Mouse (Mus musculus): ENCODE measurements around the gene Tm7sf3. TPM values are rescaled to one million over a fixed set of nuclear protein-coding genes. Genes with fewer than 3 reads are reported as not detected.

Tm7sf3 gene
- polyA plus RNA-seq, 1 experiment, result 6.5 TPM

DNA sequence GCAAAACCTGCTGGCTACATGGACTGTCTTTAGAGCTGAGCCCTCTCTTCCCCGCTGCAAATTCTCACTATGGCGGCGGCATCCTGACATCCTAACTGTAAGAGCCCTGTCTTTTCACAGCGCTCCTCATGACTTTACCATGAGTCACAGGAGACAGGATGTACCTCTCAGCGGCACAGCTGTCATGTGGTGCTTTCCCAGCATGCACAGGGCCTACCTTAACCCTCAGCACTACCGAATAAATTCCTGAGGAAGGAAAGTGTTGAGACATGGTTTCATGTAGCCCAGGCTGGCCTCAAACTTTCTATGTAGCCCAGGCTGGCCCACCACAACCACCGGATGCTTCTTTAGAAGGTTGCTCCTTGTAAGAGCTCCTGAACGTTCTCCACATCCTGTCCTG is 26.7 kb downstream of the Tm7sf3 start:
- H3K4me3 ChIP-seq (ENCODE audit: control insufficient read depth, low read depth, low read length), result no peak overlapping the region
- no peak overlapping the region for H3K27ac ChIP-seq (ENCODE audit: control insufficient read depth, insufficient read depth, low read depth, low read length)
- H3K36me3 ChIP-seq (ENCODE audit: control insufficient read depth, insufficient read depth, low read length), result no peaks in the 10 kb centered on the region
- TF ChIP-seq CTCF (IDR thresholded peaks at IDR 0.05; ENCODE audit: control insufficient read depth, insufficient read depth, insufficient replicate concordance, low read depth, low read length) (no peak), POLR2A (IDR thresholded peaks at IDR 0.05; ENCODE audit: control insufficient read depth, low read depth, low read length) (no peak)
- no peaks in the 10 kb centered on the region for H3K4me1 ChIP-seq (ENCODE audit: control insufficient read depth, insufficient read depth, low read length)
- H3K27me3 ChIP-seq (ENCODE audit: control insufficient read depth, insufficient read depth, low read length), result no peaks in the 10 kb centered on the region

DNA sequence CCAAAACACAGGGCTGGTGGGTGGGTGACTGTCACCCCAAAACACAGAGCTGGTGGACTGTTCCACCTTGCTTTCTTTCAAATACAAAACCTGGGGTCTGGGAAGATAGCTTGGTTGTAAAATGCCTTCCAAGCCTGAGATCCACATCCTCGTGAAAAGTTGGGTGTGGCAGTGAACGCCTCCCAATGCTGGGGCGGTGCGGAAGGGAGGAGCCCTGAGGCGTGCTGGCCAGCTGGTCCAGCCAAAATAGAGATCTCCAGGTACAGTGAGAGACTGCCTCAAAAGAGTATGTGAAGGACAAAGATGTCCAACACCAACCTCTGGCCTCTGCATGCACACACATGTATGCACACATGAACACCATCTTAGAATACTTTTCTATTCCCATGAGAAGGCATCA is 28.1 kb downstream of the Tm7sf3 start:
- TF ChIP-seq CTCF (IDR thresholded peaks at IDR 0.05; ENCODE audit: control insufficient read depth, insufficient read depth, insufficient replicate concordance, low read depth, low read length), result no peak
- TF ChIP-seq POLR2A (IDR thresholded peaks at IDR 0.05; ENCODE audit: control insufficient read depth, low read depth, low read length), result no peak
- Histone ChIP-seq H3K27me3 (ENCODE audit: control insufficient read depth, insufficient read depth, low read length) (no peaks in the 10 kb centered on the region), H3K4me3 (ENCODE audit: control insufficient read depth, low read depth, low read length) (no peak overlapping the region), H3K36me3 (ENCODE audit: control insufficient read depth, insufficient read depth, low read length) (no peaks in the 10 kb centered on the region), H3K4me1 (ENCODE audit: control insufficient read depth, insufficient read depth, low read length) (peaks cover 3% of the 10 kb centered on the region), H3K27ac (ENCODE audit: control insufficient read depth, insufficient read depth, low read depth, low read length) (no peak overlapping the region)

DNA sequence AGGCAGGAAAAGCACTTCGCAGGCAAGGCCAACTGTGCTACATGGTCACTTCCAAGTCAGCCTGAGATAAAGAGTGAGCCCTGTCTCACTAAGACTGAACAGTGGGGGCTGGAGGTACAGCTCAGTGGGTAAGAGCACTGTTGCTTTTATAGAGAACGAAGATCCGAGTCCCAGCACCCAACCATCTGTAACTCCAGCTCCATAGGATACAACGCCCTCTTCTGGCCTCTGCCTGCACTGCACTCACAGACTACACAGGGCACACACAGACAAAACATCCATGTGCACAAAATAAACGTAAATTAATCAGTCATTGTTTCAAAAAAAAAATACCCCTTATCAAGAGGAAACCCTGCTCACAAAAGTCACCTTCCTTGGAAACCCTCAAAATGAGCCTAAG is 28.7 kb downstream of the Tm7sf3 start:
- TF ChIP-seq CTCF (IDR thresholded peaks at IDR 0.05; ENCODE audit: control insufficient read depth, insufficient read depth, insufficient replicate concordance, low read depth, low read length) (peak; percentile 25; the same call in 1 of the 2 replicates), POLR2A (IDR thresholded peaks at IDR 0.05; ENCODE audit: control insufficient read depth, low read depth, low read length) (no peak)
- no peaks in the 10 kb centered on the region for H3K36me3 ChIP-seq (ENCODE audit: control insufficient read depth, insufficient read depth, low read length)
- no peaks in the 10 kb centered on the region for H3K27me3 ChIP-seq (ENCODE audit: control insufficient read depth, insufficient read depth, low read length)
- H3K27ac ChIP-seq (ENCODE audit: control insufficient read depth, insufficient read depth, low read depth, low read length), result no peak overlapping the region
- H3K4me3 ChIP-seq (ENCODE audit: control insufficient read depth, low read depth, low read length), result no peak overlapping the region
- peaks cover 4% of the 10 kb centered on the region for H3K4me1 ChIP-seq (ENCODE audit: control insufficient read depth, insufficient read depth, low read length)

- TF ChIP-seq CTCF (IDR thresholded peaks at IDR 0.05; ENCODE audit: control insufficient read depth, insufficient read depth, insufficient replicate concordance, low read depth, low read length), result no peak
- TF ChIP-seq POLR2A (IDR thresholded peaks at IDR 0.05; ENCODE audit: control insufficient read depth, low read depth, low read length), result no peak
- Histone ChIP-seq H3K36me3 (ENCODE audit: control insufficient read depth, insufficient read depth, low read length) (no peaks in the 10 kb centered on the region), H3K27ac (ENCODE audit: control insufficient read depth, insufficient read depth, low read depth, low read length) (no peak overlapping the region)
Measured at GRCm38 (mm10) chr6:146612736-146613135, 29.9 kb downstream of the Tm7sf3 start.

DNA sequence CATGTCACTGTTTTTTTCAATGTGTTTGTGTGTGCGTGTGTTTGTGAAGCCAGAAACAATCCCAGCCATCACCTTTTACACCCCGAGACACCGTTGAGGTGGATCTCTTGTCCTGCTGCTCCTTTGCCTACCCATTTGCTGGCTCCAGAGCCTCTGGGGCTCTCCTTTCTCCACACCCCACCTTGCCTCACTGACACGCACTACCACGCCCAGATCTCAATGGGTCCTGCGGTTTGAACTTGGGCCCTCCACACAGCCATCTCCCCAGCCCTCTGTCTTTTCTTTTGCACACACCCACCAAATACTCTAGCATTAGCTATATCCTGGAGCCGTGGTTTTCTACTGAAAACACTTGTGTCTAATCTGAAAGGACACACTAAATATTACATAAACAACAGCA is 30.7 kb downstream of the Tm7sf3 start:
- no peaks in the 10 kb centered on the region for H3K36me3 ChIP-seq (ENCODE audit: control insufficient read depth, insufficient read depth, low read length)
- peaks cover 4% of the 10 kb centered on the region for H3K4me1 ChIP-seq (ENCODE audit: control insufficient read depth, insufficient read depth, low read length)
- no peak overlapping the region for H3K4me3 ChIP-seq (ENCODE audit: control insufficient read depth, low read depth, low read length)
- H3K27ac ChIP-seq (ENCODE audit: control insufficient read depth, insufficient read depth, low read depth, low read length), result no peak overlapping the region
- H3K27me3 ChIP-seq (ENCODE audit: control insufficient read depth, insufficient read depth, low read length), result no peaks in the 10 kb centered on the region
- TF ChIP-seq POLR2A (IDR thresholded peaks at IDR 0.05; ENCODE audit: control insufficient read depth, low read depth, low read length) (no peak), CTCF (IDR thresholded peaks at IDR 0.05; ENCODE audit: control insufficient read depth, insufficient read depth, insufficient replicate concordance, low read depth, low read length) (no peak)

More at GRCm38 (mm10) chr6:146612736-146613135, 29.9 kb downstream of the Tm7sf3 start:
- Histone ChIP-seq H3K4me1 (ENCODE audit: control insufficient read depth, insufficient read depth, low read length) (peaks cover 4% of the 10 kb centered on the region), H3K4me3 (ENCODE audit: control insufficient read depth, low read depth, low read length) (no peak overlapping the region), H3K27me3 (ENCODE audit: control insufficient read depth, insufficient read depth, low read length) (no peaks in the 10 kb centered on the region)

GRCm38 (mm10) chr6:146611385-146611784 is 31.2 kb downstream of the Tm7sf3 start:
- TF ChIP-seq POLR2A (IDR thresholded peaks at IDR 0.05; ENCODE audit: control insufficient read depth, low read depth, low read length) (no peak), CTCF (IDR thresholded peaks at IDR 0.05; ENCODE audit: control insufficient read depth, insufficient read depth, insufficient replicate concordance, low read depth, low read length) (no peak)
- no peaks in the 10 kb centered on the region for H3K27me3 ChIP-seq (ENCODE audit: control insufficient read depth, insufficient read depth, low read length)
- H3K4me1 ChIP-seq (ENCODE audit: control insufficient read depth, insufficient read depth, low read length), result peaks cover 4% of the 10 kb centered on the region
- H3K27ac ChIP-seq (ENCODE audit: control insufficient read depth, insufficient read depth, low read depth, low read length), result no peak overlapping the region
- H3K4me3 ChIP-seq (ENCODE audit: control insufficient read depth, low read depth, low read length), result no peak overlapping the region
- H3K36me3 ChIP-seq (ENCODE audit: control insufficient read depth, insufficient read depth, low read length), result no peaks in the 10 kb centered on the region

GRCm38 (mm10) chr6:146603651-146604050 is 39.0 kb downstream of the Tm7sf3 start:
- TF ChIP-seq CTCF (IDR thresholded peaks at IDR 0.05; ENCODE audit: control insufficient read depth, insufficient read depth, insufficient replicate concordance, low read depth, low read length) (no peak), POLR2A (IDR thresholded peaks at IDR 0.05; ENCODE audit: control insufficient read depth, low read depth, low read length) (no peak)
- H3K4me3 ChIP-seq (ENCODE audit: control insufficient read depth, low read depth, low read length), result no peak overlapping the region
- H3K36me3 ChIP-seq (ENCODE audit: control insufficient read depth, insufficient read depth, low read length), result peaks cover 1% of the 10 kb centered on the region
- no peaks in the 10 kb centered on the region for H3K4me1 ChIP-seq (ENCODE audit: control insufficient read depth, insufficient read depth, low read length)
- H3K27me3 ChIP-seq (ENCODE audit: control insufficient read depth, insufficient read depth, low read length), result no peaks in the 10 kb centered on the region
- H3K27ac ChIP-seq (ENCODE audit: control insufficient read depth, insufficient read depth, low read depth, low read length), result no peak overlapping the region

DNA sequence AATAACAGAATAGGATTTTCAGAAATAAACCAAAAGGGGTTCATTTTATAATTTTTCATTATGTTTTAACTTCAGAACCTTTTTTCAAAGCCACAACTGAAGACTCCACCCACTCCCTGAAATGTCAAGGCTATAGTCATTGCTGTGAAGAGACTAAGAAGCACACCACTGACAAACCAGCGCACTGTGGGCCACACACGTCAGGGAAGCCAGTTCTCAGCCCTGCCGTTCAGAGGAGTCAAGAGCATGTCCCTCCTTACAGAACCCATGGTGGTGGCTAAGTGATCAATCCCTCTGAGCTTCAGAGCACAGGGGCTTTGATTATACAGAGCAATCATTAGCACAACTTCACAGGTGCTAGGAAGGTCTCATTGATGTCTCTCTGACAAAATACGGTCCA is 40.0 kb downstream of the Tm7sf3 start:
- Histone ChIP-seq H3K4me3 (ENCODE audit: control insufficient read depth, low read depth, low read length) (no peak overlapping the region), H3K27me3 (ENCODE audit: control insufficient read depth, insufficient read depth, low read length) (no peaks in the 10 kb centered on the region), H3K4me1 (ENCODE audit: control insufficient read depth, insufficient read depth, low read length) (no peaks in the 10 kb centered on the region), H3K36me3 (ENCODE audit: control insufficient read depth, insufficient read depth, low read length) (peaks cover 1% of the 10 kb centered on the region), H3K27ac (ENCODE audit: control insufficient read depth, insufficient read depth, low read depth, low read length) (no peak overlapping the region)
- TF ChIP-seq POLR2A (IDR thresholded peaks at IDR 0.05; ENCODE audit: control insufficient read depth, low read depth, low read length), result no peak
- TF ChIP-seq CTCF (IDR thresholded peaks at IDR 0.05; ENCODE audit: control insufficient read depth, insufficient read depth, insufficient replicate concordance, low read depth, low read length), result no peak
